Mouse (Mus musculus) bone marrow macrophage, adult 2 months (primary cell): ENCODE data around the gene Msantd3.

Experiments
- CTCF ChIP-seq: IDR thresholded peaks from 2 replicates; pipeline ENCODE4 v1.5.1; 2012; ENCODE audit warnings: low read depth, mild to moderate bottlenecking, low read length, moderate library complexity
- POLR2A ChIP-seq: IDR thresholded peaks from 2 replicates; pipeline ENCODE4 v1.6.1; 2012; ENCODE audit warnings: mild to moderate bottlenecking, low read depth, low read length, borderline replicate concordance

- TF ChIP-seq POLR2A, result no peak
- no peak for TF ChIP-seq CTCF
These were observed 69.8 kb downstream of the Msantd3 start for GRCm38 (mm10) chr4:48609485-48609884.
